Mouse (Mus musculus) olfactory bulb, adult 2 months (tissue): ENCODE data around the gene Rtel1. TPM values are rescaled to one million over a fixed set of nuclear protein-coding genes. Genes with fewer than 3 reads are reported as not detected.

Experiments
- H3K27ac ChIP-seq: fragments of 200-500 bp; 2 replicates; pipeline ENCODE4 v1.5.1; 2012; ENCODE audit warnings: low read depth, low read length; ENCODE audit not compliant: insufficient read depth
- H3K4me1 ChIP-seq: fragments of 200-500 bp; 2 replicates; pipeline ENCODE4 v1.6.1; 2012; ENCODE audit warnings: low read length; ENCODE audit not compliant: control insufficient read depth, insufficient read depth
- H3K4me3 ChIP-seq: fragments of 200-500 bp; 2 replicates; pipeline ENCODE4 v1.5.1; 2012; ENCODE audit warnings: mild to moderate bottlenecking, low read depth, low read length, moderate library complexity; ENCODE audit not compliant: insufficient read depth
- CTCF ChIP-seq: fragments of 200-500 bp; IDR thresholded peaks from 2 replicates; pipeline ENCODE4 v1.5.1; 2012; ENCODE audit warnings: low read depth, mild to moderate bottlenecking, low read length, moderate library complexity; ENCODE audit not compliant: insufficient read depth
- POLR2A ChIP-seq: fragments of 200-500 bp; IDR thresholded peaks from 2 replicates; pipeline ENCODE4 v1.6.1; 2012; ENCODE audit warnings: mild to moderate bottlenecking, low read depth, low read length, moderate library complexity; ENCODE audit not compliant: insufficient read depth
- WGBS: fragments of 180-500 bp; shearing (Covaris S2); methylation state at CpG from one replicate; pipeline ENCODE4 v1.1.7; 2018; 5-methylcytosine and 5-hydroxymethylcytosine counted together
- polyA plus RNA-seq: library from polyadenylated mRNA; stranded (reverse); fragments of >200 nt; gene quantifications from 2 replicates; pipeline ENCODE4 v1.2.4, GENCODE M21; 2012; ENCODE audit warnings: low replicate concordance; ENCODE audit not compliant: missing spikeins, insufficient read depth, insufficient read length

The Rtel1 gene
- polyA plus RNA-seq, 1 experiment = not detected

DNA sequence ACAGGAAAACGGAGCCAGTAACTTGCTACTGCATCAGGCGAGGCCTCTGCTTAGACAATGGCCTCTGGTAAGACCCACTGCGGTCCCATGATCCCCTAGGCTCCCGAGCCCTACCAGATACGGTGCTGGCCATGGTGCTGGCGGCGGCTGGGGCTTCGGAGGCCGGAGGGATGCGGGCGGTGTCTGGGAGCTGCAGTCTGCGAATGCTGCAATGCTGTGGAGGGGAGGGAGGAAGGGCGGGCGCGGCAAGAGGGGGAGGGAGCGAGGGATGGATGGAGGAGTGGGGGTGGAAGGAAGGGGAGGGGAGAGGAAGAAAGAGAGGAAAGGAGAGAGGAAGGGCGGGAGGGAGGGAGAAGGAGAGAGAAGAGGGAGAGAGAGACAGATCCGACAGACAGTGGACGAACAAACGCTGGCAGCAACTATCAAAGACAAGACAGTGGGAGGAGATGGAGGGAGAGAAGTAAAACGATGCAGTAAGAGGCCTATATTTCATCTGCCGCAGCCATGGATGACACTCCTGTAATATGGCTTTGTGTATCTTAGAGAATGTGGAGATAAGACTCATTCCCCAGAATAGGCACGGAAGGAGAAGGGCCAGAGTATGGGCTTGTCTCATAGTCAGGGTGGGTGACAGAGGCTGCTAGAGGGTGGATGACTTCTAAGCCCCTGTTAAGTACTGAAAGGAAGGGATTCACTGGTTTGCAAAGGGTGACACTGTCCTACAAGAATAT is 5.3 kb upstream of the Rtel1 start, which contains the start of gene Stmn3:
Gene Stmn3 (minus strand): TSS at position 421 of the 731 bp plus-strand sequence.
- H3K4me3 ChIP-seq = peak within 1 kb of the TSS; percentile 74
- H3K4me1 ChIP-seq = peaks cover 5% of the 10 kb centered on the region; the same call in 1 of the 2 replicates
- TF ChIP-seq CTCF = no peak
- TF ChIP-seq POLR2A = peak; percentile 92
- peak within 1 kb of the TSS; percentile 96 for H3K27ac ChIP-seq
- 3% methylated on average over 21 of the region's 23 CpGs for WGBS

- Histone ChIP-seq H3K27ac (no peak overlapping the region), H3K4me1 (peaks cover 3% of the 10 kb centered on the region), H3K4me3 (peak overlapping the region; percentile 56)
- WGBS = 16% methylated on average over 7 of the region's 7 CpGs
- no peak for TF ChIP-seq POLR2A
- no peak for TF ChIP-seq CTCF
These were observed 562 bp downstream of the Rtel1 start for GRCm38 (mm10) chr2:181320103-181320499.

DNA sequence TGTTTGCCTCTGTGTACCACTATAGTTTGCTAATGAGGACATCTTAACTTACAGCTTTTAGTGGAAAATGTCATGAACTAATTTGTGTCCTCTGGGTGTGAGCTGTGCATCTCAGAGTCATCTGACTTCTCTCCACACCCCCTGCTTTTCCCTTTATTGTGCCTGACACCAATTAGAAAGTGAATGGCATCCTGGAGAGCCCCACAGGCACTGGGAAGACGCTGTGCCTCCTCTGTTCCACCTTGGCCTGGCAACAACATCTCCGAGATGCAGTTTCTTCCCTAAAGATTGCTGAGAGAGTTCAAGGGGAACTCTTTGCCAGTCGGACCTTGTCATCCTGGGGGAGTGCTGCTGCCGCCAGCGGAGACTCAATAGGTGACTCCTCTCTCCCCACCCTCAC is 2.6 kb downstream of the Rtel1 start:
- Histone ChIP-seq H3K4me1 (peaks cover 3% of the 10 kb centered on the region), H3K27ac (no peak overlapping the region), H3K4me3 (no peak overlapping the region)
- no peak for TF ChIP-seq CTCF
- no peak for TF ChIP-seq POLR2A
- 79% methylated on average over 5 of the region's 5 CpGs for WGBS

- Histone ChIP-seq H3K27ac (no peak overlapping the region), H3K4me1 (no peaks in the 10 kb centered on the region), H3K4me3 (no peak overlapping the region)
- WGBS = 96% methylated on average over 2 of the region's 2 CpGs
- TF ChIP-seq POLR2A (no peak), CTCF (no peak)
These were observed 6.6 kb downstream of the Rtel1 start for GRCm38 (mm10) chr2:181326098-181326497.

GRCm38 (mm10) chr2:181332542-181332941 is 13.0 kb downstream of the Rtel1 start:
- no peak for TF ChIP-seq POLR2A
- no peak for TF ChIP-seq CTCF
- no peaks in the 10 kb centered on the region for H3K4me1 ChIP-seq
- H3K27ac ChIP-seq = no peak overlapping the region
- no peak overlapping the region for H3K4me3 ChIP-seq

GRCm38 (mm10) chr2:181334023-181334422 is 14.5 kb downstream of the Rtel1 start:
- 56% methylated on average over 3 of the region's 3 CpGs for WGBS
- no peaks in the 10 kb centered on the region for H3K4me1 ChIP-seq
- H3K27ac ChIP-seq = no peak overlapping the region
- TF ChIP-seq CTCF (no peak), POLR2A (no peak)
- H3K4me3 ChIP-seq = no peak overlapping the region

DNA sequence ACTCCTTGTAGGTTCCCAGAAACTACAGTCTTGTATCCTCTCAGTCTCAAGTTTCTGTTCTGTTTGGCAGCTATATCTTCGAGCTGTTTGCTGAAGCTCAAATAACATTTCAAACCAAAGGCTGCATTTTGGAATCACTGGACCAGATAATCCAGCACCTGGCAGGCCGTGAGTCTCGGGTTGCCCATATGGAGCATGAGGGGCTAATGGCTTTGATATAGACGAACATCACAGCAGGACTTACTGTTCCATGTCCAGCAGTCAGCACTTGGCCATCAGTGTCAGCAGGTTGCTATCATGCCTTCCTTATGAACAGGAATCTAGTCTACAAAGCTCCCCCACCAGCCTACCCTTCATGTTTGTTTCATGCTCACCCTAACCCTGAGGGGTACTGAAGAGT is 20.9 kb downstream of the Rtel1 start:
- Histone ChIP-seq H3K27ac (no peak overlapping the region), H3K4me3 (no peak overlapping the region), H3K4me1 (no peaks in the 10 kb centered on the region)
- TF ChIP-seq CTCF = no peak
- TF ChIP-seq POLR2A = no peak
- 70% methylated on average over 4 of the region's 4 CpGs for WGBS

GRCm38 (mm10) chr2:181342766-181343165 is 23.2 kb downstream of the Rtel1 start:
- WGBS = 92% methylated on average over 6 of the region's 6 CpGs
- no peak for TF ChIP-seq CTCF
- no peak overlapping the region for H3K27ac ChIP-seq
- no peaks in the 10 kb centered on the region for H3K4me1 ChIP-seq
- H3K4me3 ChIP-seq = no peak overlapping the region

DNA sequence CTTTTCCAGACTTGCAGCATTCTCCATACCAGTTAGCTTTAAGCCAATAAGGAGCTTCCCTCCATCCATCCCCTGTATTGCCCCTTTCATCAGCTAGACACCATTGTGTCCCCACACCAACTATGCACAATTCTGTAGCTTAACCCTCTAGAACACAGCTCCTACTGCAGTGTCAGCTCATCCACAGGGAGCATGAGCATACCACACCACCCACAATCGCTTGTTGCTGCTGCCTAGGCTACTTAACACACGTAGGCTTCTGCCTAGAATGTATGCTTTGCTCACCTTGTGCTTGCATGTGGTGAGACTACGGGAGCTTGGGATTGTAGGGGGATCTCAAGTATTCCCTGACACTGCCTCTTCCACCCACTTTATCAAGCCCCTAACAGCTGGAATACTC is 37.2 kb downstream of the Rtel1 start:
- Histone ChIP-seq H3K27ac (no peak overlapping the region), H3K4me1 (no peaks in the 10 kb centered on the region), H3K4me3 (no peak overlapping the region)
- 71% methylated on average over 3 of the region's 3 CpGs for WGBS
- TF ChIP-seq POLR2A (no peak), CTCF (no peak)
